Mouse (Mus musculus) cerebellum, adult 2 months (tissue): ENCODE data around the gene Reep3.

Experiments
- CTCF ChIP-seq: fragments of 200-500 bp; IDR thresholded peaks from 2 replicates; pipeline ENCODE4 v1.5.1; 2011; ENCODE audit warnings: low read depth, mild to moderate bottlenecking, control low read depth, low read length, moderate library complexity, borderline replicate concordance; ENCODE audit not compliant: insufficient read depth
- POLR2A ChIP-seq: fragments of 200-500 bp; IDR thresholded peaks from 2 replicates; pipeline ENCODE4 v1.6.1; 2011; ENCODE audit warnings: low read length, control low read depth, borderline replicate concordance; ENCODE audit not compliant: insufficient read depth

DNA sequence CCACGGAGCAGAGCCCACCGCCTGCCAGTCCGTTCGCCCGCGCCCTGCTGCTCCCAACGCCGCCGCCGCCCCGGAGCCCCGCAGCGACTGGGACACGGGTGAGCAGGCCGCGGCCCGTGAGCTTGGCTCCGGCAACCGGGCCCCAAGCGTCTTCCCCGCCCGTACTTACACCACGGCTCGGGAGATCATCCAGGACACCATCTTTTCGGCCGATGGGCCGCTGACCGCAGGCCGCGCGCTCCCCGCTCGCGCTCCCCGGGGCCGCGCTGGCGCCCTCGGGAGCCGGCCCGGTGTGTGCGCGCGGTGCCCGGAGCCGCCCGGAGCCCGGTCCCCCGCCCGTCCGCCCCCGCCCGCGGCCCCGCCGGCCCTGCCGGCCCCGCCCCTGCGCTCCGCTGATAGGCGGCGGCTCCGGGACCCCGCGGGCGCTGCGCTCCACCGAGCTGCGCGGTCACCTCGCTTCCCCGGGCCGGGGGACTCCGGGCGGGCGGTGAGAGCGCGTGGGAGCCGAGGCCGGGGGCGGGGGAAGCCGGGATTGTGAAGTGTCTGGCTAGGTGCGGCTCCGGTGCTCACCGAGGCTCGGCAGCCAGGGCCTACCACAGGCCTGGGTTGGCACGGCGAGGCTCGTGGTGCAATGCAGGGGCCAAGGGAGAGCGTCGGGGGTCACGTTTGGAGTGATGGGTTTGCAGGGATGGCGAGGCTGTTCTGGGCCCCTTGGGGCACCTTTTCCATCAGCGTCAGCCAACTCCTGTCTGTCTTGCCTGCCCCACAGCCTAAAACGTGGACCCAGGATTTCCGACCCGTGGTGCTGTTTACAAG is at the start of gene Reep3:
- TF ChIP-seq POLR2A (peak; percentile 36; the same call in 1 of the 2 replicates), CTCF (no peak)
